Mouse (Mus musculus): ENCODE data around the gene Klhl12.

The Klhl12 gene

GRCm38 (mm10) chr1:134450986-134451385, 4.3 kb upstream of the Klhl12 start:
- DNase-seq: peak; percentile 81

DNA sequence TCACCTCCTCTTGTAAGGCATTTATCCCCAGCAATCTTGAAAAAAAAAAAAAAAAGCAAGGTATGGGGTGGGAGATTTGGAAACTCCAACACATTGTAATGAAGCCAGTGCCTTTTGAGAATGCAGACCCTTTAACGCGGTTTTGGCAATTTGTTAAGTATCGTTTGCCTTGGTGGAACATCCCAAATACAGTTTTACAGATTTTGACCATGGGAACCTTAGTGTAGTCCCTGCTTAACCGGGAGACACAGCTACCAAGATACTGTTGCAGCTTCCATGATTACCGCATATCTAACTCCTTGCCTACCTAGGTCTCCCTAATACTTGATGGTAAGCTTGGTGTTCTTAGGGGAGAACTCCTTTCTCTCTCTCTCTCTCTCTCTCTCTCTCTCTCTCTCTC, 729 bp downstream of the Klhl12 start:
- DNase-seq: no peak

- DNase-seq: no peak
Observed at GRCm38 (mm10) chr1:134458139-134458727, 2.9 kb downstream of the Klhl12 start.

DNA sequence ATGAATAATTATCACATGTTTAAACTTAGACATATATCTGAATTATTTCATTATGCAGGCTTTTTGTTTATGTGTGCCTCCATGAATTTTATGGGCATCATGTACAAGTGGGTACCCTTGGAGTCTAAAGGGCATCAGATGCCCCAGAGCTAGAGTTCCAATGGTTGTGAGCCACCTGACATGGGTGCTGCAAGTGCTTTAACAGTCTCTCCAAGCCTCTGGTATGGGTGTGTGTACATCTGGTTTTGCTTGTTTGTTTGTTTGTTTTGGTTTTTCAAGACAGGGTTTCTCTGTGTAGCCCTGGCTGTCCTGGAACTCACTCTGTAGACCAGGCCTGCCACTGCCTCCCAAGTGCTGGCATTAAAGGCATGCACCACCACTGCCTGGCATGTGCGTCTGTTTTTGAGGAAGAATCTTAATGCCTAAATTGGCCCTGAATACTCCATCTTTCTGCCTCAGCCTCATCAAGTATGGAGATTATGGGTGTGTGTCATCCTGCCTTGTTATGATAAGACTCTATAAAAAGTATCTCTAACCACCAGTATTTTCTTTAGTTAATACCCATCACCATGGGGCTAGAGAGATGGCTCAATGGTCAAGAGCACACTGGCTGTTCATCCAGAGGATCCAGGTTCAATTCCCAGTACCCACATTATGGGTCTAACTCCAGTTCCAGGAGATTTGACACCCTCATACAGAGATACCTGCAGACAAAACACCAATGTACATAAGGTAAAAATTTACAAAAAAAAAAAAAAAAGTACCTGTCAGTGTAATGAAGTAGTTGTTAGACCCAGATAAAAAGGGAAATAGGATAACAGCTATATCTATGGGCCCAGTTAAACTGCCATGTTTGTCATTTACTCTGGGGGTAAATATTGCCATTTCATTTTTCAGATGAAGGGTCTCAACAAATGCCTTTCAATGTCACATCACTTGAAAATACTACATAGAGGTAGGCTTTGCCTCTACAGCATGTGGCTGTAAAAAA, 5.3 kb downstream of the Klhl12 start:
- no peak for DNase-seq

- DNase-seq: no peak
Observed at GRCm38 (mm10) chr1:134484623-134485022, 29.3 kb downstream of the Klhl12 start.

GRCm38 (mm10) chr1:134490903-134491801, 35.8 kb downstream of the Klhl12 start:
- DNase-seq: no peak

- DNase-seq: no peak
Observed at GRCm38 (mm10) chr1:134492276-134492675, 36.9 kb downstream of the Klhl12 start.

GRCm38 (mm10) chr1:134493496-134493895, 38.2 kb downstream of the Klhl12 start:
- no peak for DNase-seq

- no peak for DNase-seq
Observed at GRCm38 (mm10) chr1:134493956-134494355, 38.6 kb downstream of the Klhl12 start.

DNA sequence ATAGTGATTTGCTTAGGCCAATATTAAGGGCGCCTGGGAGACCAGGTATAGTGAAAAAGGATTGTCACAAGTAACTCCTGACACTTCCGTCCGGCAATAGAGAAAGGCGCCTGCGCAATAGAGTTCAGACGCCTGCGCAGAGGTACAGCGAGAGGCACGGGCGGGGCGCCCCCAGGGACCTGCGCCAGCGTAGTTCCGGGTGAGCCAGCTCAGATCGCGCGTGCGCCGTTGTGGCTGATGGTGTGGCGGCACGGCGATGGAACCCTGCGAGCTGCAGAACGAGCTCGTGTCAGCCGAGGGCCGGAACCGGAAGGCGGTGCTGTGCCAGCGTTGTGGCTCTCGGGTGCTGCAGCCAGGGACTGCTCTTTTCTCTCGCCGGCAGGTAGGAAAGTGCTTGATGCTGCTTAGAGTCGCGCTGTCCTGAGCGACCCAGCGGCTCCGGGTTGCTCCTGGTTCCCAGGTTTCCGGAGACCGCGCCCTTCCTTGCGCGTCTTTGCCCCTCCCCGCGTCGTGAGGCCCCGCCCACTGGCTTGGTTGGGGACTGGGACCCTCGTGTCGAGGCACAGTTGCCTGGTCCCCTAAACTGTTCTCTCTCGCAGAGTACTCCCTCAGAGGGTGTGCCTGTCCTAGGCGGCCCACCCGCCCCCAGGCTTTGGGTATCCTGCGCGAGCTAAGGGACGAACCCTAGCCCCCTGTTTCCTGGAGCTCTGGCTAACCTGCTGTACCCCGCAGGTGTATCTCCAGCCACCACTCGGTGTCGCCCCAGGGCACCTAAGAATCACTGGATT, 39.3 kb downstream of the Klhl12 start, which contains the start of gene Rabif:
Gene Rabif (plus strand): TSS at position 221 of the 788 bp plus-strand sequence.
- DNase-seq: peak; percentile 99

DNA sequence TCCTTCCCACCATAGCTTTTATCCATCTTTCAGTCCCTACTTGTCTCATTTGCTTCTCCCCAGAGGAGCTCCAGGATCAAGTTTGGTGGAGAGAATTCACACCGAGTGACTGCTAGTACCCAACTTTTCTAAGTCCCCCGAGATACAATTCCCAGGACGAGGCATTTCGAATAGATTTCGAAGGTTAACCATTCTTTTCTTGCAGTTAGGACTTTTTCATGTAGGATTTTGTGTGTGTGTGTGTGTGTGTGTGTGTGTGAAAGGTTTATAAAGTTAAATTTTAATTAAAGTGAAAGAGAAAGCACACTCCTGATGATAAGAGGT, 39.8 kb downstream of the Klhl12 start:
- no peak for DNase-seq

- DNase-seq: no peak
Observed at GRCm38 (mm10) chr1:134495991-134496390, 40.7 kb downstream of the Klhl12 start.

- no peak for DNase-seq
Observed at GRCm38 (mm10) chr1:134500916-134501315, 45.6 kb downstream of the Klhl12 start.

DNA sequence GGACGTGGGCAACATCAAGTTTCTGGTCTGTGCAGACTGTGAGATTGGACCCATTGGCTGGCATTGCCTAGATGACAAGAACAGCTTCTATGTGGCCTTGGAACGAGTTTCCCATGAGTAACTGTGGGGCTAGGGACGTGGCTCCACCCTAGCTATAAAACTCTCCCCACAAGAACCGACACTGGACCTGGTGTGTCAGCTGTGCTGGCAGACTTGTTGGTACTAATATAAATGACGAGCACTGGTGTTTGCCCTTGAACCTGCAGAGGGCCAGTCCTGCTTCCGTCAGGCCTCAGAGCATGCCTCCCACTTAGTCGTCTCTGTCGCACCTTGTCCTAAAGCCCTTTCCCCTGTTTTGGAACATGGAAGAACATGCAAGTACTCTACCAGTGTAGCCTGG, 50.9 kb downstream of the Klhl12 start:
- no peak for DNase-seq

GRCm38 (mm10) chr1:134510018-134510417, 54.7 kb downstream of the Klhl12 start:
- peak; percentile 63 for DNase-seq

DNA sequence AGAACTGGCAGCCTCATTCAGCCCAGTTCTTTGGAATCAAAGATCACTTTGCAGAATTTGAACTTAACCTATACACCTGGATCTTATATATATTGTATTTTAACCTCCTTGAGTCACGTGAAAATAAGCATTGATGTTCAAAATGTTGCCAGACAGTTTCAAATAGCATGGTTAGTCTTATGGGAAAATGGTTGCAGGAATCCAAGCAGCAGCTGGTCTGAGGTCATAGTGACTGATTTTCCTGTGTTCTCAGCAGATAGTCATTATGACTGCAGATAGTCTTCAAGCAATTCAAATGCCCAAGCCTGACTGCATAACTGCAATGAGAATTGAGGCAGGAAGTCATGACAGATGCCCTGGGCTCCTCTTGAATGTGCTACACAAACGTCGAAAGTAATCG, 56.9 kb downstream of the Klhl12 start:
- no peak for DNase-seq

DNA sequence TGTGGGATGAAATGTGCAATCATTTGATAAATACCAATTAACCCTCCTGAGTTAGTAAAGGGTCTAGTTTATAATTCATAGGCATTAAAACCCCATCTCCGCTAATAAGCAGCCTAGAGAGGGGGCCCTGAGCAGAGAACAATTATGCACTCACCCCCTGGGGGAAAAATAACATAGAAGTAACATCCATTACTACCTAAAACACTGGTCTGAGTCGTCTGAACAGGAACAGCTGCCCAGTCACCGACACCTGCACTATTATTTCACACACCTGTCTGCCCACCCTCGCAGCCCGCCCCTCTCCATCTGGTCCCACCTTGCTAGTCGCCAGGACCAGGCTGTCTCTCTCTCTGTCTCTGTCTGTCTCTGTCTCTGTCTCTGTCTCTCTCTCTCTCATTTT, 57.3 kb downstream of the Klhl12 start:
- DNase-seq: no peak

GRCm38 (mm10) chr1:134513312-134513860, 58.1 kb downstream of the Klhl12 start:
- DNase-seq: peak; percentile 33

DNA sequence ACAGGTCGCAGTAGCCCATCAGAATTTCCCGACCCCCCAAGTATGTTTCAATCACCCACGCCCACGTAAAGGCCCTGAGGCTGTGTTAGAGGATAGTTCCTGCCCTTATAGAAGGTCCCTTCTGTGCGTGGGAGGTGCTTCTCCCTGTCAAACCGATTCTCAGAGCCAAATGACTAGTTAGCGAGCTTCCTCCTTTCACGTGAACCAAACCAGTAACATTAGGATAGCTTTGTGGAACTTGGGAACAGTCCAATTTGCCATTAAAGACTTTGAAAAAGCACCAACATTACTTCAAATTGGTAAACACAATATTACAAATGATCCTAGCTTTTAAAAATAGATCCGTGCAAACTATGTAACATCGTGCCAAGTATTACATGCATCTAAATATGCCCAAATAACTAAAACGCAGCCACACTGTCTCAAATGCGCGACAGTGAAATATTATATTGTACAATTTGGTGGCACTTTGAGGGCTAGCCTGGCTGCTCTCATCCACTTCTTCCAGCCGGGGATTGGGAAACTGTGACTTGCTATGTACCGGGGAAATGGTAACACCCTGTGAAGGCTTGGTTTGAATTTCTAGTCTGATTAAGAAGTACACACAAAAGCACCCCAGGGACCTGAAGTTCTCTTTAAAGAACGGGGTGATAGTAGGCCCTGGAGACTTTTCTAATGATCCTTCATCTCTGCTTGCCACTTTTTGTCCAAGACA, 58.7 kb downstream of the Klhl12 start:
- no peak for DNase-seq

DNA sequence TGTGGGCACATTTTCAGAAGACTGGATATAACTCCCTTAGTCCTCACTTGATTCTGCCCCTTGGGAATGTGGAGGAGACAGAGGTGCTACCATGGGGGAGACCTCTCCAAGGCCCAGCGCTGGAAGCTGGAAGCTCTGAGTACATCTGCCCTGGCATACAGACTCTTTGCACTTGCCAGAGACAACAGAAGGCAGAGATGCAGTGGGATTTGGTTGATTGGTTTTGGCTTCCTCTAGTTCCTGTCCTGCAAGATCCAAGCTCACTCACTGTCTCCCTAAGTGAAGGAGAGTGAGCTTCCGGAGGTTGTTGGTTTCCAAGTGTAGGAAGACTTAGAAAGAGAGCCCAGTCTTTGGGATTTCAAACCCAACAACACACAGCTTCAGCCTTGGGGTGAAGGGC, 60.6 kb downstream of the Klhl12 start:
- DNase-seq: no peak

DNA sequence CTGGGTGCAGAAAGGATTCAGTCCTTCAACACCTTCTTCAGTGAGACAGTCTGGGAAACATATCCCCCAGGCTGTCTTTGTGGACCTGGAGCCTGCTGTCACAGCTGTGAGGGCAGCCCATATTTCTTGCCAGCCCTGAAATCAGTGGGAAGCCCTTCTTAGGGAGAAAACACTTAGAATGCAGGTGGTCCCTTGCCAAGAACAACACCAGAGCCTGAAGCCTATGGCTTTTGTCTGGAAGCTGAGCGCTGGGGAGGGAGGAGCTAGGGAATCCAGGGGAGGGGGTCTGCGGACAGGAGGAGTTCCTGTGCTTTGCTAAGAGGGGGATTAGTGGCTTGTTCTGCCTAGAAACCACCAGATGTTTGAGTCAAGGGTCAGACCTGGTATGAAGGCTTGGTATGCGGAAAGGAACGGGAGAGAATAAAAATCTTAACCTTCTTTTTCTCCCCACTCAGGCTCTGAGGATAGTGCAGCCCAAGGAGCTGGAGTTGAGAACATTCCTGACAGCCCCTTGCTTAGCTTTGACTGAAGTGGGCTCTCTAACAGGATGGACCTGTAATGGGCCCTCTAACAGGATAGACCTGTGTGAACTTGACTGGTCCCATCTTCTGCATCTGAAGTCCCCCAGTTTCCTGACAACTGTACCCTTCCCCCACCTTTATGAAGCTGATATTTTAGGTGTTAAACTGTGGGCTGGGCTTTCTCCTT, 61.3 kb downstream of the Klhl12 start:
- no peak for DNase-seq

All from thymus, postnatal 4 days (tissue).